Mouse (Mus musculus) regulatory T cell (primary cell): ENCODE measurements around the gene Lect2.

ENCODE experiments used
- in situ Hi-C: fragments of 300-600 bp; cut with MboI, MseI; formaldehyde crosslinking; loops from one replicate; pipeline ENCODE4 v1.15.1; 2025; ENCODE audit warnings: high pct_unique_total_duplicates

Lect2 gene

GRCm38 (mm10) chr13:56506871-56507496, 41.3 kb downstream of the Lect2 start:
- in situ Hi-C loops = no loop called here

GRCm38 (mm10) chr13:56501866-56502420, 46.4 kb downstream of the Lect2 start:
- in situ Hi-C loops = no loop called here

DNA sequence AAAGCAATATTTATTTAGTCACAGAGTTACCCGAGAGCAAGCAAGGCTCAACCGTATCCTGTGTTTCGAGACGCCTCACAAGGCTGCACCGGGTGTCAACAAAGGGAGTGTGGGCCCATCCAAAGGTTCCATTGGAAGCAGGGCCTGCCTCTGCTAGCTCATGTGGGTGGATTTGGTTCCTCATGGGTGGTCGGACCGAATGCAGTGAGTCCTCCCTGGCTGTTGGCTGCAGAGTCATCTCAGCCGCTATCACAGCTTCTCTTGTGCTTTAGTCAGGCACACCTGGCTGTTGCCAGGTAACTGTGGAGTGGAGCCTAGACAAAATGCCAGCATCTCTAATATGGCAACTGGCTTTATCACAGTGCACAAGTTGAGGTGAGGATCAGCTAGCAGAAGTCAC, 47.7 kb downstream of the Lect2 start:
- in situ Hi-C loops = no loop called here

DNA sequence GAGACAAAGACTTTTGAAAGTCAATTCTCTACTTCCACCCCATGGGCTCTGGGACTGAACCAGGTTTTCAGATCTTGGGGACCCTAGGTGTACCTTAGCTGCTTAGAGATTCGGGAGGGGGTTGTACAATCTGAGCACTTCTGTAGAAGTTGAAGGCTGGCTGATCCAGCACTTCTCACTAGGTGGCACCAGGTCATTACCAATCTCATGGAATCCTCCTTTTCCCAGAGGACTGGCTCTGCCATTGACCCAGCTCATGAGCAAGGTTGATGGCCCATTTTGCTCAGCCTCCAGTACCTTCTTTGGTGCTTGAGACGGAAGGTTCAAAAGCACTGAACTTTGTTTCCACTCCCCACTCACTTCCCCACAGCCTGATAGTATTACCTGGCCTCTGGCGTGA, 48.2 kb downstream of the Lect2 start:
- in situ Hi-C loops = no loop called here

DNA sequence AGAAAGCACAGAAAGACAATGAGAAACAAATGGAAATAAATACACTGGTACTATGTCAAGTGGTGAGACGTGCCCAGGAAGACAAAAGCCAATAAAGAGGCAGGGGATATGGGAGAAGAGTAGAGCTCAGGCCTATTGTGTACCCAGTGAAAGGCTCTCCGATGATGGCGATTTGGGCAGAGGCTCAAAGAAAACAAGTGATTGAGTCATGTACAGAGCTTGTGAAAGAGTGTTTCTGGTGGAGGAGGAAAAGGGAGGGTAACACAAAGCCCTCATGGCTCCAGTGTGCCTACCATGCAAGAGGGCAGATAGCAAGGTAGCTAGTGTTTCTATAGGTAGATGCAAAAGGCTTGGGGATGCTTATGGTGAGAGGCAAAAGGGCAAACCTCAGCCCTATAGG, 53.9 kb downstream of the Lect2 start:
- in situ Hi-C loops = no loop called here
